Mouse (Mus musculus) intestine, embryonic 16.5 days (tissue): ENCODE results near the gene Gpr132. TPM values are rescaled to one million over a fixed set of nuclear protein-coding genes. Genes with fewer than 3 reads are reported as not detected.

Experiments used
- ATAC-seq: fragments of 200-750 bp; cut with Nextera tagmentation; 2 replicates; pipeline ENCODE4 v1.8.0; 2017; ENCODE audit warnings: moderate TSS enrichment, moderate library complexity
- H3K27ac ChIP-seq: fragments of 300-500 bp; sonication (generic); 2 replicates; pipeline ENCODE4 v1.5.1; 2014; ENCODE audit warnings: mild to moderate bottlenecking, low read length
- H3K27me3 ChIP-seq: fragments of 300-500 bp; sonication (generic); replicated peaks from 2 replicates; pipeline ENCODE4 v1.6.1; 2014; ENCODE audit warnings: low read length, control low read depth, mixed read lengths; ENCODE audit not compliant: control insufficient read depth, insufficient read depth
- H3K36me3 ChIP-seq: fragments of 300-500 bp; sonication (generic); 2 replicates; pipeline ENCODE4 v1.6.1; 2014; ENCODE audit warnings: low read length, control low read depth; ENCODE audit not compliant: control insufficient read depth, insufficient read depth
- H3K4me1 ChIP-seq: fragments of 300-500 bp; sonication (generic); 2 replicates; pipeline ENCODE4 v1.6.1; 2014; ENCODE audit warnings: low read length, control low read depth, mixed read lengths; ENCODE audit not compliant: control insufficient read depth, insufficient read depth
- H3K4me2 ChIP-seq: fragments of 300-500 bp; sonication (generic); 2 replicates; pipeline ENCODE4 v1.6.1; 2014; ENCODE audit warnings: low read depth, low read length, control low read depth
- H3K4me3 ChIP-seq: fragments of 300-500 bp; sonication (generic); 2 replicates; pipeline ENCODE4 v1.5.1; 2014; ENCODE audit warnings: mild to moderate bottlenecking, low read length
- H3K9ac ChIP-seq: fragments of 300-500 bp; sonication (generic); 2 replicates; pipeline ENCODE4 v1.6.1; 2014; ENCODE audit warnings: low read depth, low read length
- H3K9me3 ChIP-seq: fragments of 300-500 bp; sonication (generic); 2 replicates; pipeline ENCODE4 v1.6.1; 2016; ENCODE audit warnings: low read length, control low read depth; ENCODE audit not compliant: control insufficient read depth
- WGBS: fragments of 180-500 bp; shearing (Covaris S2); extraction: QIAGEN DNeasy Blood & Tissue Kit; methylation state at CpG from one replicate; pipeline ENCODE4 v1.1.7; 2014; 5-methylcytosine and 5-hydroxymethylcytosine counted together
- polyA plus RNA-seq: library from polyadenylated mRNA; unstranded; fragments of >200 nt; fragmentation: Nextera tagmentation; extraction: Ambion mirVana; gene quantifications from 2 replicates; pipeline ENCODE4 v1.2.1, GENCODE M21; 2015

Gpr132 gene
- polyA plus RNA-seq, 1 experiment from 2014 or later = 0.40 TPM

GRCm38 (mm10) chr12:112881301-112881815 is 13.3 kb upstream of the Gpr132 start:
- Histone ChIP-seq H3K4me3 (no peak overlapping the region), H3K9ac (no peak overlapping the region), H3K9me3 (no peaks in the 10 kb centered on the region), H3K4me1 (peaks cover 20% of the 10 kb centered on the region), H3K27me3 (peaks cover 18% of the 10 kb centered on the region), H3K4me2 (no peak overlapping the region), H3K27ac (no peak overlapping the region), H3K36me3 (no peaks in the 10 kb centered on the region)
- 73% methylated on average over 6 of the region's 6 CpGs for WGBS
- no peak for ATAC-seq

GRCm38 (mm10) chr12:112880661-112881060 is 12.6 kb upstream of the Gpr132 start:
- Histone ChIP-seq H3K4me2 (no peak overlapping the region), H3K4me1 (peaks cover 27% of the 10 kb centered on the region), H3K36me3 (no peaks in the 10 kb centered on the region), H3K27me3 (peaks cover 25% of the 10 kb centered on the region), H3K4me3 (no peak overlapping the region), H3K27ac (no peak overlapping the region), H3K9me3 (no peaks in the 10 kb centered on the region), H3K9ac (no peak overlapping the region)
- ATAC-seq = no peak
- WGBS = 82% methylated on average over 4 of the region's 4 CpGs

GRCm38 (mm10) chr12:112879731-112880130 is 11.7 kb upstream of the Gpr132 start:
- Histone ChIP-seq H3K4me3 (no peak overlapping the region), H3K27ac (no peak overlapping the region), H3K36me3 (no peaks in the 10 kb centered on the region), H3K4me1 (peaks cover 27% of the 10 kb centered on the region), H3K4me2 (no peak overlapping the region), H3K9ac (no peak overlapping the region), H3K27me3 (peaks cover 32% of the 10 kb centered on the region), H3K9me3 (no peaks in the 10 kb centered on the region)
- 79% methylated on average over 5 of the region's 5 CpGs for WGBS
- ATAC-seq = no peak

- ATAC-seq = peak; percentile 66
- H3K9ac ChIP-seq = peak overlapping the region; percentile 68
These were observed 9.6 kb upstream of the Gpr132 start for GRCm38 (mm10) chr12:112877607-112878020.

GRCm38 (mm10) chr12:112877073-112877576 is 9.1 kb upstream of the Gpr132 start:
- peak overlapping the region; percentile 51 for H3K4me3 ChIP-seq
- WGBS = 7% methylated on average over 17 of the region's 17 CpGs
- H3K9me3 ChIP-seq = no peaks in the 10 kb centered on the region
- H3K9ac ChIP-seq = peak overlapping the region; percentile 68
- H3K27me3 ChIP-seq = peaks cover 43% of the 10 kb centered on the region
- H3K27ac ChIP-seq = no peak overlapping the region
- peaks cover 31% of the 10 kb centered on the region for H3K4me1 ChIP-seq
- peak overlapping the region; percentile 92 for H3K4me2 ChIP-seq
- 0 out of 2 replicates have a peak, but pooled peaks have one; percentile 6 for ATAC-seq
- no peaks in the 10 kb centered on the region for H3K36me3 ChIP-seq

More at GRCm38 (mm10) chr12:112877607-112878020, 9.6 kb upstream of the Gpr132 start:
- Histone ChIP-seq H3K9me3 (no peaks in the 10 kb centered on the region), H3K36me3 (no peaks in the 10 kb centered on the region), H3K27ac (no peak overlapping the region), H3K4me3 (peak overlapping the region; percentile 51), H3K4me1 (peaks cover 31% of the 10 kb centered on the region), H3K4me2 (peak overlapping the region; percentile 92), H3K27me3 (peaks cover 42% of the 10 kb centered on the region)
- WGBS = under 1% methylated on average over 36 of the region's 37 CpGs

GRCm38 (mm10) chr12:112876332-112877072 is 8.5 kb upstream of the Gpr132 start:
- Histone ChIP-seq H3K4me1 (peaks cover 31% of the 10 kb centered on the region), H3K4me3 (peak overlapping the region; percentile 51), H3K9ac (peak overlapping the region; percentile 30; the same call in 1 of the 2 replicates), H3K27ac (no peak overlapping the region), H3K4me2 (peak overlapping the region; percentile 92), H3K9me3 (no peaks in the 10 kb centered on the region), H3K27me3 (peaks cover 45% of the 10 kb centered on the region), H3K36me3 (no peaks in the 10 kb centered on the region)
- WGBS = 7% methylated on average over 28 of the region's 28 CpGs
- ATAC-seq = peak; percentile 67

GRCm38 (mm10) chr12:112875225-112876013 is 7.4 kb upstream of the Gpr132 start:
- Histone ChIP-seq H3K4me1 (peaks cover 37% of the 10 kb centered on the region), H3K27ac (no peak overlapping the region), H3K9me3 (no peaks in the 10 kb centered on the region), H3K27me3 (peaks cover 45% of the 10 kb centered on the region), H3K4me2 (no peak overlapping the region), H3K4me3 (no peak overlapping the region), H3K9ac (no peak overlapping the region), H3K36me3 (no peaks in the 10 kb centered on the region)
- 23% methylated on average over 16 of the region's 16 CpGs for WGBS
- peak; percentile 26 for ATAC-seq

GRCm38 (mm10) chr12:112874199-112874598 is 6.2 kb upstream of the Gpr132 start:
- no peak for ATAC-seq
- Histone ChIP-seq H3K4me1 (peaks cover 44% of the 10 kb centered on the region), H3K27ac (no peak overlapping the region), H3K9ac (peak overlapping the region; percentile 31; the same call in 1 of the 2 replicates), H3K4me3 (peak overlapping the region; percentile 34), H3K9me3 (no peaks in the 10 kb centered on the region), H3K36me3 (no peaks in the 10 kb centered on the region), H3K27me3 (peaks cover 45% of the 10 kb centered on the region), H3K4me2 (peak overlapping the region; percentile 52)
- 20% methylated on average over 22 of the region's 22 CpGs for WGBS
